Mouse (Mus musculus) hindbrain, embryonic 11.5 days (tissue): Measurements from ENCODE around the gene Pla2g4e. TPM values are rescaled to one million over a fixed set of nuclear protein-coding genes. Genes with fewer than 3 reads are reported as not detected.

Source experiments
- ATAC-seq: fragments of 200-750 bp; cut with Nextera tagmentation; 2 replicates; pipeline ENCODE4 v1.8.0; 2017; ENCODE audit warnings: mild to moderate bottlenecking, moderate TSS enrichment, moderate library complexity; ENCODE audit not compliant: low FRiP score
- DNase-seq: peaks from one replicate; pipeline ENCODE4 v3.0.0-alpha.2; 2015; ENCODE audit warnings: low spot score
- H3K27ac ChIP-seq: fragments of 300-500 bp; sonication (generic); 2 replicates; pipeline ENCODE4 v1.5.1; 2014; ENCODE audit warnings: mild to moderate bottlenecking, low read depth, low read length
- H3K27me3 ChIP-seq: fragments of 300-500 bp; sonication (generic); 2 replicates; pipeline ENCODE4 v1.6.1; 2014; ENCODE audit warnings: mild to moderate bottlenecking, low read length, moderate library complexity, mixed read lengths; ENCODE audit not compliant: control insufficient read depth, insufficient read depth
- H3K36me3 ChIP-seq: fragments of 300-500 bp; sonication (generic); 2 replicates; pipeline ENCODE4 v1.6.1; 2014; ENCODE audit warnings: mild to moderate bottlenecking, low read length, moderate library complexity, mixed read lengths; ENCODE audit not compliant: control insufficient read depth, insufficient read depth
- H3K4me1 ChIP-seq: fragments of 300-500 bp; sonication (generic); replicated peaks from 2 replicates; pipeline ENCODE4 v1.6.1; 2014; ENCODE audit warnings: low read length, mixed read lengths; ENCODE audit not compliant: control insufficient read depth, insufficient read depth
- H3K4me2 ChIP-seq: fragments of 300-500 bp; sonication (generic); replicated peaks from 2 replicates; pipeline ENCODE4 v1.6.1; 2014; ENCODE audit warnings: mild to moderate bottlenecking, low read depth, low read length
- H3K4me3 ChIP-seq: fragments of 300-500 bp; sonication (generic); 2 replicates; pipeline ENCODE4 v1.5.1; 2014; ENCODE audit warnings: low read depth, low read length
- H3K9ac ChIP-seq: fragments of 300-500 bp; sonication (generic); 2 replicates; pipeline ENCODE4 v1.6.1; 2014; ENCODE audit warnings: low read depth, low read length
- H3K9me3 ChIP-seq: fragments of 300-500 bp; sonication (generic); 2 replicates; pipeline ENCODE4 v1.6.1; 2016; ENCODE audit warnings: low read length; ENCODE audit not compliant: control insufficient read depth
- WGBS: fragments of 180-500 bp; shearing (Covaris S2); extraction: QIAGEN DNeasy Blood & Tissue Kit; methylation state at CpG from one replicate; pipeline ENCODE4 v1.1.7; 2014; 5-methylcytosine and 5-hydroxymethylcytosine counted together
- polyA plus RNA-seq: library from polyadenylated mRNA; unstranded; fragments of >200 nt; fragmentation: Nextera tagmentation; extraction: Ambion mirVana; gene quantifications from 2 replicates; pipeline ENCODE4 v1.2.1, GENCODE M21; 2014

The Pla2g4e gene
- polyA plus RNA-seq, 1 experiment from 2014 or later: 0.31 TPM

GRCm38 (mm10) chr2:120129252-120129908, 115.8 kb downstream of the Pla2g4e start:
- Histone ChIP-seq H3K9me3 (no peaks in the 10 kb centered on the region), H3K27ac (no peak overlapping the region), H3K9ac (no peak overlapping the region), H3K4me3 (no peak overlapping the region), H3K4me2 (no peak overlapping the region), H3K27me3 (no peaks in the 10 kb centered on the region), H3K4me1 (no peaks in the 10 kb centered on the region), H3K36me3 (no peaks in the 10 kb centered on the region)
- DNase-seq (no peak), ATAC-seq (no peak)
- WGBS: 68% methylated on average over 8 of the region's 8 CpGs

- DNase-seq (no peak), ATAC-seq (no peak)
- Histone ChIP-seq H3K27me3 (no peaks in the 10 kb centered on the region), H3K27ac (no peak overlapping the region), H3K9ac (no peak overlapping the region), H3K36me3 (no peaks in the 10 kb centered on the region), H3K4me3 (no peak overlapping the region), H3K9me3 (no peaks in the 10 kb centered on the region), H3K4me1 (no peaks in the 10 kb centered on the region), H3K4me2 (no peak overlapping the region)
- 89% methylated on average over 1 of the region's 1 CpGs for WGBS
These were observed 116.5 kb downstream of the Pla2g4e start for GRCm38 (mm10) chr2:120128611-120129051.

GRCm38 (mm10) chr2:120128011-120128410, 117.1 kb downstream of the Pla2g4e start:
- ATAC-seq (no peak), DNase-seq (no peak)
- H3K27ac ChIP-seq: no peak overlapping the region

GRCm38 (mm10) chr2:120126901-120127300, 118.2 kb downstream of the Pla2g4e start:
- H3K36me3 ChIP-seq: no peaks in the 10 kb centered on the region
- no peak overlapping the region for H3K27ac ChIP-seq
- H3K4me3 ChIP-seq: no peak overlapping the region
- no peak overlapping the region for H3K9ac ChIP-seq
- ATAC-seq (no peak), DNase-seq (no peak)
- WGBS: 83% methylated on average over 1 of the region's 1 CpGs
- H3K4me2 ChIP-seq: no peak overlapping the region
- no peaks in the 10 kb centered on the region for H3K27me3 ChIP-seq
- H3K4me1 ChIP-seq: no peaks in the 10 kb centered on the region
- no peaks in the 10 kb centered on the region for H3K9me3 ChIP-seq

More at GRCm38 (mm10) chr2:120128011-120128410, 117.1 kb downstream of the Pla2g4e start:
- Histone ChIP-seq H3K36me3 (no peaks in the 10 kb centered on the region), H3K27me3 (no peaks in the 10 kb centered on the region), H3K9ac (no peak overlapping the region), H3K4me3 (no peak overlapping the region), H3K4me1 (no peaks in the 10 kb centered on the region), H3K9me3 (no peaks in the 10 kb centered on the region), H3K4me2 (no peak overlapping the region)

GRCm38 (mm10) chr2:120126408-120126807, 118.7 kb downstream of the Pla2g4e start:
- Histone ChIP-seq H3K27ac (no peak overlapping the region), H3K9me3 (no peaks in the 10 kb centered on the region), H3K36me3 (no peaks in the 10 kb centered on the region), H3K4me3 (no peak overlapping the region), H3K4me1 (no peaks in the 10 kb centered on the region), H3K4me2 (no peak overlapping the region), H3K9ac (no peak overlapping the region), H3K27me3 (no peaks in the 10 kb centered on the region)
- DNase-seq (no peak), ATAC-seq (no peak)
- 95% methylated on average over 4 of the region's 4 CpGs for WGBS

- Histone ChIP-seq H3K27me3 (no peaks in the 10 kb centered on the region), H3K9me3 (no peaks in the 10 kb centered on the region), H3K27ac (no peak overlapping the region), H3K4me1 (no peaks in the 10 kb centered on the region), H3K4me3 (no peak overlapping the region), H3K9ac (no peak overlapping the region), H3K36me3 (no peaks in the 10 kb centered on the region), H3K4me2 (no peak overlapping the region)
- DNase-seq (no peak), ATAC-seq (no peak)
- WGBS: 97% methylated on average over 1 of the region's 1 CpGs
These were observed 119.7 kb downstream of the Pla2g4e start for GRCm38 (mm10) chr2:120125461-120125860.

GRCm38 (mm10) chr2:120124946-120125345, 120.2 kb downstream of the Pla2g4e start:
- no peak overlapping the region for H3K27ac ChIP-seq
- no peak overlapping the region for H3K9ac ChIP-seq
- no peak overlapping the region for H3K4me3 ChIP-seq
- no peak for DNase-seq
- H3K36me3 ChIP-seq: no peaks in the 10 kb centered on the region
- no peaks in the 10 kb centered on the region for H3K27me3 ChIP-seq
- no peak overlapping the region for H3K4me2 ChIP-seq
- 83% methylated on average over 2 of the region's 2 CpGs for WGBS
- no peaks in the 10 kb centered on the region for H3K4me1 ChIP-seq
- H3K9me3 ChIP-seq: no peaks in the 10 kb centered on the region
- no peak for ATAC-seq

GRCm38 (mm10) chr2:120124096-120124495, 121.0 kb downstream of the Pla2g4e start:
- H3K4me2 ChIP-seq: no peak overlapping the region
- H3K27me3 ChIP-seq: no peaks in the 10 kb centered on the region
- no peaks in the 10 kb centered on the region for H3K36me3 ChIP-seq
- DNase-seq: no peak
- no peak overlapping the region for H3K27ac ChIP-seq
- no peak for ATAC-seq
- H3K4me3 ChIP-seq: no peak overlapping the region
- 50% methylated on average over 1 of the region's 1 CpGs for WGBS
- no peak overlapping the region for H3K9ac ChIP-seq
- no peaks in the 10 kb centered on the region for H3K4me1 ChIP-seq
- no peaks in the 10 kb centered on the region for H3K9me3 ChIP-seq

GRCm38 (mm10) chr2:120122983-120123382, 122.2 kb downstream of the Pla2g4e start:
- H3K9me3 ChIP-seq: no peaks in the 10 kb centered on the region
- DNase-seq (no peak), ATAC-seq (no peak)
- no peaks in the 10 kb centered on the region for H3K4me1 ChIP-seq
- no peak overlapping the region for H3K9ac ChIP-seq
- no peak overlapping the region for H3K27ac ChIP-seq
- H3K4me2 ChIP-seq: no peak overlapping the region
- 96% methylated on average over 6 of the region's 6 CpGs for WGBS
- no peaks in the 10 kb centered on the region for H3K27me3 ChIP-seq
- H3K4me3 ChIP-seq: no peak overlapping the region
- H3K36me3 ChIP-seq: no peaks in the 10 kb centered on the region
